Mouse (Mus musculus): Measurements from ENCODE around the gene Mfsd9.

Gene Mfsd9

GRCm38 (mm10) chr1:40790324-40791141 is at the start of gene Mfsd9:
Gene Mfsd9, minus strand, starts transcription at chr1:40790687.
- peak; percentile 88 to 92 for DNase-seq (ENCODE audit: low spot score in 2 of 2)

GRCm38 (mm10) chr1:40835468-40835867 is 45.0 kb upstream of the Mfsd9 start:
- DNase-seq (ENCODE audit: low spot score in 2 of 2): no peak

GRCm38 (mm10) chr1:40830712-40831507 is 40.4 kb upstream of the Mfsd9 start:
- no peak for DNase-seq (ENCODE audit: low spot score in 2 of 2)

GRCm38 (mm10) chr1:40829213-40829914 is 38.9 kb upstream of the Mfsd9 start:
- no peak for DNase-seq (ENCODE audit: low spot score in 2 of 2)

- DNase-seq (ENCODE audit: low spot score in 2 of 2): no peak
Measured at GRCm38 (mm10) chr1:40825826-40826225, 35.3 kb upstream of the Mfsd9 start.

GRCm38 (mm10) chr1:40824936-40825335 is 34.4 kb upstream of the Mfsd9 start:
- DNase-seq (ENCODE audit: low spot score in 2 of 2): no peak

- DNase-seq (ENCODE audit: low spot score in 2 of 2): no peak
Measured at GRCm38 (mm10) chr1:40824517-40824916, 34.0 kb upstream of the Mfsd9 start.

GRCm38 (mm10) chr1:40815071-40815845 is 24.8 kb upstream of the Mfsd9 start:
- DNase-seq (ENCODE audit: low spot score in 2 of 2): no peak

GRCm38 (mm10) chr1:40808643-40809042 is 18.2 kb upstream of the Mfsd9 start:
- DNase-seq (ENCODE audit: low spot score in 2 of 2): no peak

- DNase-seq (ENCODE audit: low spot score in 2 of 2): no peak
Measured at GRCm38 (mm10) chr1:40805891-40806290, 15.4 kb upstream of the Mfsd9 start.

GRCm38 (mm10) chr1:40805351-40805750 is 14.9 kb upstream of the Mfsd9 start, which contains the start of gene Tmem182:
Gene Tmem182, plus strand, starts transcription at chr1:40805601.
- DNase-seq (ENCODE audit: low spot score in 2 of 2): no peak

- DNase-seq (ENCODE audit: low spot score in 2 of 2): no peak
Measured at GRCm38 (mm10) chr1:40804118-40804517, 13.6 kb upstream of the Mfsd9 start.

GRCm38 (mm10) chr1:40802759-40803158 is 12.3 kb upstream of the Mfsd9 start:
- peak in 1 of 2 experiments; percentile 44 for DNase-seq (ENCODE audit: low spot score in 2 of 2)

- DNase-seq (ENCODE audit: low spot score in 2 of 2): no peak
Measured at GRCm38 (mm10) chr1:40800908-40801307, 10.4 kb upstream of the Mfsd9 start.

GRCm38 (mm10) chr1:40799121-40799520 is 8.6 kb upstream of the Mfsd9 start:
- no peak for DNase-seq (ENCODE audit: low spot score in 2 of 2)

- DNase-seq (ENCODE audit: low spot score in 2 of 2): peak; percentile 36 to 68
Measured at GRCm38 (mm10) chr1:40797348-40797747, 6.9 kb upstream of the Mfsd9 start.

- DNase-seq (ENCODE audit: low spot score in 2 of 2): no peak
Measured at GRCm38 (mm10) chr1:40795508-40795907, 5.0 kb upstream of the Mfsd9 start.

- no peak for DNase-seq (ENCODE audit: low spot score in 2 of 2)
Measured at GRCm38 (mm10) chr1:40789666-40790233, 737 bp downstream of the Mfsd9 start.

GRCm38 (mm10) chr1:40788956-40789355 is 1.5 kb downstream of the Mfsd9 start:
- no peak for DNase-seq (ENCODE audit: low spot score in 2 of 2)

- DNase-seq (ENCODE audit: low spot score in 2 of 2): no peak
Measured at GRCm38 (mm10) chr1:40785876-40786445, 4.5 kb downstream of the Mfsd9 start.

GRCm38 (mm10) chr1:40784306-40784705 is 6.2 kb downstream of the Mfsd9 start:
- no peak for DNase-seq (ENCODE audit: low spot score in 2 of 2)
